Mouse (Mus musculus): Measurements from ENCODE around the gene Mki67.
"Not testable (repeated sequence)": the region's sequence is repeated elsewhere in the genome, so short reads cannot be mapped to it uniquely, and the experiment has no call there.

The Mki67 gene

GRCm38 (mm10) chr7:135716445-135716877 lies 300 bp upstream of the Mki67 start:
- DNase-seq: peak; percentile 82 to 83

GRCm38 (mm10) chr7:135715166-135715565 lies 995 bp downstream of the Mki67 start:
- DNase-seq: no peak

GRCm38 (mm10) chr7:135713326-135713725 lies 2.8 kb downstream of the Mki67 start:
- no peak for DNase-seq

- DNase-seq: no peak
These were observed 3.6 kb downstream of the Mki67 start for GRCm38 (mm10) chr7:135712534-135712933.

GRCm38 (mm10) chr7:135710702-135711101 lies 5.5 kb downstream of the Mki67 start:
- no peak for DNase-seq

GRCm38 (mm10) chr7:135705753-135706152 lies 10.4 kb downstream of the Mki67 start:
- DNase-seq: no peak

GRCm38 (mm10) chr7:135705083-135705482 lies 11.1 kb downstream of the Mki67 start:
- DNase-seq: no peak

GRCm38 (mm10) chr7:135704251-135704650 lies 11.9 kb downstream of the Mki67 start:
- no peak for DNase-seq

- no peak for DNase-seq
These were observed 12.5 kb downstream of the Mki67 start for GRCm38 (mm10) chr7:135703600-135704148.

- DNase-seq: not testable (repeated sequence)
These were observed 16.8 kb downstream of the Mki67 start for GRCm38 (mm10) chr7:135699351-135699750.

GRCm38 (mm10) chr7:135698362-135698761 lies 17.8 kb downstream of the Mki67 start:
- DNase-seq: no peak

GRCm38 (mm10) chr7:135697021-135697740 lies 19.0 kb downstream of the Mki67 start:
- not testable (repeated sequence) for DNase-seq

GRCm38 (mm10) chr7:135696127-135696526 lies 20.0 kb downstream of the Mki67 start:
- DNase-seq: no peak

GRCm38 (mm10) chr7:135694796-135695195 lies 21.4 kb downstream of the Mki67 start:
- DNase-seq: no peak

- no peak for DNase-seq
These were observed 22.0 kb downstream of the Mki67 start for GRCm38 (mm10) chr7:135694130-135694529.

GRCm38 (mm10) chr7:135691941-135692340 lies 24.2 kb downstream of the Mki67 start:
- DNase-seq: no peak

GRCm38 (mm10) chr7:135689396-135689795 lies 26.8 kb downstream of the Mki67 start:
- DNase-seq: no peak

GRCm38 (mm10) chr7:135684938-135685337 lies 31.2 kb downstream of the Mki67 start:
- DNase-seq: no peak

- not testable (repeated sequence) for DNase-seq
These were observed 32.1 kb downstream of the Mki67 start for GRCm38 (mm10) chr7:135684098-135684497.

- DNase-seq: peak; percentile 7 to 55
These were observed 35.8 kb downstream of the Mki67 start for GRCm38 (mm10) chr7:135680334-135680733.

GRCm38 (mm10) chr7:135676722-135677121 lies 39.4 kb downstream of the Mki67 start:
- DNase-seq: no peak

- DNase-seq: no peak
These were observed 42.6 kb downstream of the Mki67 start for GRCm38 (mm10) chr7:135673576-135673975.

- DNase-seq: peak; percentile 9 to 47
These were observed 47.1 kb downstream of the Mki67 start for GRCm38 (mm10) chr7:135668852-135669739.

- no peak for DNase-seq
These were observed 49.8 kb downstream of the Mki67 start for GRCm38 (mm10) chr7:135666314-135666713.
